In genomic region chr10:86091919-86092318, GRCm38 (mm10) we compare ENCODE assay signal across 7 mouse cellular contexts.
DNase-seq lines count a peak whose midpoint lies in the region; ATAC-seq and TF ChIP-seq lines count a peak whose summit lies in the region.

No protein-coding gene starts in this region.

- H3K36me3 ChIP-seq in heart, embryonic 12.5 days = no peaks in the 10 kb centered on the region
- no peaks in the 10 kb centered on the region for H3K36me3 ChIP-seq in ES-Bruce4 (ENCODE audit: control insufficient read depth, insufficient read depth, low read length, poor library complexity, severe bottlenecking)

- no peaks in the 10 kb centered on the region for H3K9me3 ChIP-seq in heart, embryonic 12.5 days (replicated peaks)
- H3K9me3 ChIP-seq in ES-Bruce4 (replicated peaks; ENCODE audit: control insufficient read depth, insufficient read depth, low read length, poor library complexity, severe bottlenecking) = no peaks in the 10 kb centered on the region

- DNase-seq in heart, postnatal 4 days = peak; percentile 42
- peak; percentile 14 for DNase-seq in 416B (ENCODE audit: low read depth)
- peak; percentile 28 for DNase-seq in gastrocnemius, postnatal 4 days (ENCODE audit: low spot score in 2 of 2)
- peak; percentile 23 for DNase-seq in naive thymus-derived CD4-positive, alpha-beta T cell, adult 2 months (ENCODE audit: low read depth)
- no peak for DNase-seq in urinary bladder, postnatal 4 days (ENCODE audit: low spot score in 2 of 2)

- no peak for ATAC-seq in heart, embryonic 12.5 days (ENCODE audit: insufficient number of reproducible peaks, low FRiP score)

- H3K27ac ChIP-seq in heart, embryonic 12.5 days (ENCODE audit: poor library complexity, severe bottlenecking) = no peak overlapping the region
- H3K27ac ChIP-seq in ES-Bruce4 (ENCODE audit: insufficient read depth, low read length) = no peak overlapping the region

- TF ChIP-seq EP300 in ES-Bruce4 (IDR thresholded peaks at IDR 0.05; ENCODE audit: insufficient read depth, low read depth, low read length) = no peak

- H3K4me3 ChIP-seq in heart, embryonic 12.5 days = no peak overlapping the region
- no peak overlapping the region for H3K4me3 ChIP-seq in ES-Bruce4 (ENCODE audit: low read depth, low read length)

- no peak overlapping the region for H3K4me2 ChIP-seq in heart, embryonic 12.5 days

- 47% methylated on average over 10 of the region's 10 CpGs for WGBS in heart, embryonic 12.5 days

- H3K9ac ChIP-seq in heart, embryonic 12.5 days = no peak overlapping the region
- no peak overlapping the region for H3K9ac ChIP-seq in ES-Bruce4 (ENCODE audit: low read depth, poor library complexity, severe bottlenecking)

- TF ChIP-seq POLR2A in ES-Bruce4 (IDR thresholded peaks at IDR 0.05; ENCODE audit: insufficient read depth, low read length) = no peak

- peaks cover 6% of the 10 kb centered on the region for H3K4me1 ChIP-seq in heart, embryonic 12.5 days (replicated peaks)
- H3K4me1 ChIP-seq in ES-Bruce4 (ENCODE audit: control insufficient read depth, insufficient read depth, low read length) = no peaks in the 10 kb centered on the region

- H3K27me3 ChIP-seq in heart, embryonic 12.5 days (replicated peaks) = no peaks in the 10 kb centered on the region
- H3K27me3 ChIP-seq in ES-Bruce4 (ENCODE audit: control insufficient read depth, insufficient read depth, low read length, poor library complexity, severe bottlenecking) = no peaks in the 10 kb centered on the region

- TF ChIP-seq CTCF in ES-Bruce4 (IDR thresholded peaks at IDR 0.05; ENCODE audit: low read depth, low read length) = peak; percentile 93

Comparison
In these comparisons a context has a peak if more than half of its experiments do, and no peak if none do; other contexts are left out.
1. DNase-seq: peak in heart, postnatal 4 days (single experiment), 416B (single experiment), gastrocnemius, postnatal 4 days (2 of 2) and naive thymus-derived CD4-positive, alpha-beta T cell, adult 2 months (single experiment); none in urinary bladder, postnatal 4 days (0 of 2).